Mouse (Mus musculus) myocyte (in vitro differentiated cells): ENCODE data around the gene Clip4. TPM values are rescaled to one million over a fixed set of nuclear protein-coding genes. Genes with fewer than 3 reads are reported as not detected.

Source experiments
- H3K27me3 ChIP-seq: one replicate; pipeline ENCODE4 v1.6.1; 2011; ENCODE audit not compliant: control insufficient read depth, insufficient read depth, insufficient read length
- H3K36me3 ChIP-seq: one replicate; pipeline ENCODE4 v1.6.1; 2011; ENCODE audit not compliant: control insufficient read depth, insufficient read depth
- H3K4me2 ChIP-seq: one replicate; pipeline ENCODE4 v1.6.1; 2011; ENCODE audit warnings: low read depth, control low read depth
- H3K4me3 ChIP-seq: one replicate; pipeline ENCODE4 v1.5.1; 2011; ENCODE audit warnings: mild to moderate bottlenecking, control low read depth, moderate library complexity
- H3K79me2 ChIP-seq: one replicate; pipeline ENCODE4 v1.6.1; 2011; ENCODE audit not compliant: control insufficient read depth, insufficient read depth
- H3ac ChIP-seq: one replicate; pipeline ENCODE4 v1.6.1; 2011; ENCODE audit not compliant: control insufficient read depth, insufficient read length
- CEBPB ChIP-seq: IDR thresholded peaks from 2 replicates; pipeline ENCODE4 v1.6.1; 2011; ENCODE audit warnings: mild to moderate bottlenecking, moderate library complexity; ENCODE audit not compliant: poor library complexity, insufficient read depth, severe bottlenecking
- E2F4 ChIP-seq: IDR thresholded peaks from one replicate; pipeline ENCODE4 v1.6.1; 2011; ENCODE audit warnings: mild to moderate bottlenecking, control low read depth, moderate library complexity; ENCODE audit not compliant: insufficient read depth
- MYOD1 ChIP-seq, 3 experiments: IDR thresholded peaks; one replicate each; pipeline ENCODE4 v1.6.1; 2011; ENCODE audit warnings: control low read depth in 2 of 3, low read depth in 2 of 3, mild to moderate bottlenecking in 2 of 3, moderate library complexity in 1 of 3; ENCODE audit not compliant: insufficient read length in 2 of 3, control insufficient read depth in 1 of 3
- MYOG ChIP-seq, 3 experiments: IDR thresholded peaks; one replicate each; pipeline ENCODE4 v1.6.1; 2011; ENCODE audit warnings: control low read depth in 2 of 3, low read depth in 2 of 3, mild to moderate bottlenecking in 2 of 3; ENCODE audit not compliant: insufficient read length in 2 of 3, control insufficient read depth in 1 of 3, insufficient read depth in 1 of 3
- POLR2A ChIP-seq: IDR thresholded peaks from one replicate; pipeline ENCODE4 v1.6.1; 2011; ENCODE audit warnings: low read depth, mild to moderate bottlenecking, control low read depth, moderate library complexity; ENCODE audit not compliant: insufficient read length
- REST ChIP-seq: IDR thresholded peaks from one replicate; pipeline ENCODE4 v1.6.1; 2011; ENCODE audit warnings: mild to moderate bottlenecking, control low read depth, moderate library complexity; ENCODE audit not compliant: insufficient read depth, insufficient read length
- SRF ChIP-seq: IDR thresholded peaks from one replicate; pipeline ENCODE4 v1.6.1; 2011; ENCODE audit warnings: low read depth; ENCODE audit not compliant: control insufficient read depth, insufficient read length
- TCF12 ChIP-seq: IDR thresholded peaks from one replicate; pipeline ENCODE4 v1.6.1; 2011; ENCODE audit warnings: mild to moderate bottlenecking, control low read depth; ENCODE audit not compliant: poor library complexity, insufficient read depth, severe bottlenecking
- TCF3 ChIP-seq: IDR thresholded peaks from one replicate; pipeline ENCODE4 v1.6.1; 2011; ENCODE audit warnings: low read depth, control low read depth; ENCODE audit not compliant: insufficient read length
- USF1 ChIP-seq: IDR thresholded peaks from one replicate; pipeline ENCODE4 v1.6.1; 2011; ENCODE audit warnings: low read depth, mild to moderate bottlenecking, control low read depth, moderate library complexity
- polyA plus RNA-seq: library from polyadenylated mRNA; unstranded; fragments of >200 nt; fragmentation: generic; extraction: Trizol; gene quantifications from one replicate; pipeline ENCODE4 v1.2.1, GENCODE M21; 2012; ENCODE audit warnings: missing spikeins

Clip4 gene
- polyA plus RNA-seq, 1 experiment = 4.2 TPM

GRCm38 (mm10) chr17:71913188-71913587 lies 144.9 kb downstream of the Clip4 start:
- Histone ChIP-seq H3K27me3 (no peaks in the 10 kb centered on the region), H3K4me3 (no peak overlapping the region), H3K79me2 (no peaks in the 10 kb centered on the region), H3ac (no peak overlapping the region), H3K4me2 (no peak overlapping the region), H3K36me3 (no peaks in the 10 kb centered on the region)
- TF ChIP-seq TCF3 = no peak
- TF ChIP-seq E2F4 = no peak
- TF ChIP-seq USF1 = no peak
- no peak for TF ChIP-seq REST
- no peak for TF ChIP-seq MYOG (IDR thresholded peaks at IDR 0.05; ENCODE audit: control insufficient read depth in 1 of 3, insufficient read depth in 1 of 3, insufficient read length in 2 of 3, low read depth in 2 of 3)
- no peak for TF ChIP-seq CEBPB
- no peak for TF ChIP-seq MYOD1 (IDR thresholded peaks at IDR 0.05; ENCODE audit: control insufficient read depth in 1 of 3, insufficient read length in 2 of 3, low read depth in 2 of 3)
- TF ChIP-seq TCF12 = no peak
- no peak for TF ChIP-seq SRF
- TF ChIP-seq POLR2A = no peak

Other genes starting within 250 kb of the Clip4 start
- 8.9 TPM for gene Ndc80, start 241.6 kb upstream of the Clip4 start, polyA plus RNA-seq
- 0.08 TPM for gene Spdya, start 216.4 kb upstream of the Clip4 start, polyA plus RNA-seq
- 24.1 TPM for gene Wdr43, start 152.6 kb upstream of the Clip4 start, polyA plus RNA-seq
- gene Togaram2, start 95.2 kb upstream of the Clip4 start, polyA plus RNA-seq = 0.31 TPM
- gene Pcare, start 15.6 kb upstream of the Clip4 start, polyA plus RNA-seq = not detected